Mouse (Mus musculus) heart, embryonic 13.5 days (tissue): ENCODE results near the gene Wnt6. TPM values are rescaled to one million over a fixed set of nuclear protein-coding genes. Genes with fewer than 3 reads are reported as not detected.

ENCODE experiments used
- ATAC-seq: fragments of 200-750 bp; cut with Nextera tagmentation; 2 replicates; pipeline ENCODE4 v1.8.0; 2017; ENCODE audit warnings: moderate TSS enrichment; ENCODE audit not compliant: insufficient number of reproducible peaks, low FRiP score, low TSS enrichment; ENCODE audit errors: extremely low read depth
- H3K27ac ChIP-seq: fragments of 300-500 bp; sonication (generic); replicated peaks from 2 replicates; pipeline ENCODE4 v1.5.1; 2015; ENCODE audit warnings: moderate library complexity, mild to moderate bottlenecking, inconsistent platforms
- H3K27me3 ChIP-seq: fragments of 300-500 bp; sonication (generic); replicated peaks from 2 replicates; pipeline ENCODE4 v1.6.1; 2015; ENCODE audit warnings: mild to moderate bottlenecking, inconsistent platforms
- H3K36me3 ChIP-seq: fragments of 300-500 bp; sonication (generic); 2 replicates; pipeline ENCODE4 v1.6.1; 2015; ENCODE audit warnings: mild to moderate bottlenecking, inconsistent platforms
- H3K4me1 ChIP-seq: fragments of 300-500 bp; sonication (generic); 2 replicates; pipeline ENCODE4 v1.6.1; 2015; ENCODE audit warnings: inconsistent platforms
- H3K4me2 ChIP-seq: fragments of 300-500 bp; sonication (generic); 2 replicates; pipeline ENCODE4 v1.6.1; 2015; ENCODE audit warnings: inconsistent platforms, mild to moderate bottlenecking, moderate library complexity
- H3K4me3 ChIP-seq: fragments of 300-500 bp; sonication (generic); 2 replicates; pipeline ENCODE4 v1.5.1; 2015; ENCODE audit warnings: moderate library complexity, mild to moderate bottlenecking, inconsistent platforms
- H3K9ac ChIP-seq: fragments of 300-500 bp; sonication (generic); 2 replicates; pipeline ENCODE4 v1.6.1; 2015; ENCODE audit warnings: inconsistent platforms, mild to moderate bottlenecking, moderate library complexity
- H3K9me3 ChIP-seq: fragments of 300-500 bp; sonication (generic); 2 replicates; pipeline ENCODE4 v1.6.1; 2016; ENCODE audit warnings: inconsistent platforms
- WGBS: fragments of 180-500 bp; shearing (Covaris S2); methylation state at CpG from one replicate; pipeline ENCODE4 v1.1.7; 2015; ENCODE audit warnings: mixed read lengths; 5-methylcytosine and 5-hydroxymethylcytosine counted together
- polyA plus RNA-seq: library from polyadenylated mRNA; unstranded; fragments of >200 nt; fragmentation: Nextera tagmentation; extraction: Ambion mirVana; gene quantifications from 2 replicates; pipeline ENCODE4 v1.2.1, GENCODE M21; 2015

Gene Wnt6
- polyA plus RNA-seq: 0.31 and 0.36 TPM in 2 replicates

DNA sequence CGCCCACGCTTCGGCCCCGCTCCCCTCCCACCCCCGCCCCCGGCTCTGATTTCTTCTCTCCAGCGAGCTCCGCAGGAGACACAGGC, at the start of gene Wnt6:
TSS of gene Wnt6 (plus strand) at position 48 of the 86 bp plus-strand sequence.
- Histone ChIP-seq H3K27ac (no peak within 1 kb of the TSS), H3K4me3 (peak within 1 kb of the TSS; percentile 58), H3K4me1 (peaks cover 47% of the 10 kb centered on the region), H3K36me3 (no peaks in the 10 kb centered on the region), H3K9me3 (no peaks in the 10 kb centered on the region), H3K27me3 (peaks cover 97% of the 10 kb centered on the region), H3K4me2 (peak within 1 kb of the TSS; percentile 90), H3K9ac (peak within 1 kb of the TSS; percentile 77)
- 0% methylated on average over 3 of the region's 8 CpGs for WGBS
- ATAC-seq: no peak

DNA sequence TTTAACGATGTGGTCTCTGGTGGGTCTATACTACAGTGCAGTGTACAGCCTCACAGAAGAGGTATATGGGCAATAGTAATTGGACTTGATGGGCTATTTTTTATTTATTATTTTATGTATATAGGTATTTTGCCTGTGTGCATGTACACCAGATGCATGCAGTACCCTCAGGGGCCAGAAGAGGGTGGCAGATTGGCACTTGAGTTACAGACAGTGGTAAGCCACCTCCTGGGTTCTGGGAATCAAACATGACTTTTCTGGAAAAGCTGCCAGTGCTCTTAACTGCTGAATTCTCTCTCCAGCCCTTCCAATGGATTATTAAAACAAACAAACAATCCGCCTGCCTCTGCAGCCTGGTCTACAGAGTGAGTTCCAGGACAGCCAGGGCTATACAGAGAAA, 47.9 kb upstream of the Wnt6 start:
- Histone ChIP-seq H3K4me1 (peaks cover 10% of the 10 kb centered on the region; the same call in 1 of the 2 replicates), H3K27me3 (no peaks in the 10 kb centered on the region), H3K36me3 (no peaks in the 10 kb centered on the region), H3K27ac (no peak overlapping the region), H3K4me2 (no peak overlapping the region), H3K9ac (no peak overlapping the region), H3K4me3 (no peak overlapping the region), H3K9me3 (no peaks in the 10 kb centered on the region)
- 69% methylated on average over 2 of the region's 2 CpGs for WGBS
- no peak for ATAC-seq

DNA sequence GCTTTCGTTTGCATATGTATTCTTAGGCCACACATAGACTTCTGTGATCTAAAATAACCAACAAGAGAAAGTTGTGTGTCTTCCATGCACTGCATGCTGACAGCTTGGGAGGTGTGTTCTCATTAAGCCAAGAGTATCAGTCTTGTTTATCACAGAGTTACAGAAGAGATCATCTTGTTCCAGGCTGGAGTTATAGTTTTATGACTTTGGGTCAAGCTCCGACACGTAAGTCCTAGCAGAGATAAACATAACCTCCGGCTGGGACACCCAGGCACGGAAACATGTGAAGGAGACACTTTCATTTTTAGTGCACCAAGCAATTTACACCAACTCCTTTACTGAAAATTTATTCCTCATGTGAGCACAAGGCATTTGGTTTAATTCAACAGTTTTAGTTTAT, 45.6 kb upstream of the Wnt6 start:
- H3K4me3 ChIP-seq: no peak overlapping the region
- no peak overlapping the region for H3K9ac ChIP-seq
- no peak for ATAC-seq
- no peaks in the 10 kb centered on the region for H3K9me3 ChIP-seq
- no peaks in the 10 kb centered on the region for H3K36me3 ChIP-seq
- WGBS: 60% methylated on average over 5 of the region's 5 CpGs
- peaks cover 10% of the 10 kb centered on the region; the same call in 1 of the 2 replicates for H3K4me1 ChIP-seq
- H3K27ac ChIP-seq: no peak overlapping the region
- H3K4me2 ChIP-seq: no peak overlapping the region
- no peaks in the 10 kb centered on the region for H3K27me3 ChIP-seq

DNA sequence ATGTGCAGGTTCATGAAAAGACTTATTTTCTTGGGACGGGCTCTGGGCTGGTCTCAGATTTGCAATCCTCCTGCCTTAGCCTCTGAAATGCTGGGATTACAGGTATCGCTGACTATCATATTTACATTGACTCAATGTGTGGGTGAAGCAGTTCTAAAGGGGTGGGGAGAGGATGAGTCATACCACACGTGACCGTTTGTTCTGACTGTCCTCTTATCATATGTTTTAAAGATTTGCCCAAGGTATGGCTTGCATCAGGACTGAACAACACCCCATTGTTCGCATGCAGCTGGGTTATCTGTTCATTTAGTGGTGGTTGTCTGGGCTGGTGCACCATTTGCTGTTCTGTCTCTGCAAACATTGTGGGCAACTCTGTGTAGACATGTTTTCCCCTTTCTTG, 45.0 kb upstream of the Wnt6 start:
- Histone ChIP-seq H3K9me3 (no peaks in the 10 kb centered on the region), H3K27me3 (no peaks in the 10 kb centered on the region), H3K9ac (no peak overlapping the region), H3K27ac (no peak overlapping the region), H3K4me3 (no peak overlapping the region), H3K4me2 (no peak overlapping the region), H3K36me3 (no peaks in the 10 kb centered on the region), H3K4me1 (peaks cover 10% of the 10 kb centered on the region; the same call in 1 of the 2 replicates)
- no peak for ATAC-seq
- 58% methylated on average over 5 of the region's 5 CpGs for WGBS

DNA sequence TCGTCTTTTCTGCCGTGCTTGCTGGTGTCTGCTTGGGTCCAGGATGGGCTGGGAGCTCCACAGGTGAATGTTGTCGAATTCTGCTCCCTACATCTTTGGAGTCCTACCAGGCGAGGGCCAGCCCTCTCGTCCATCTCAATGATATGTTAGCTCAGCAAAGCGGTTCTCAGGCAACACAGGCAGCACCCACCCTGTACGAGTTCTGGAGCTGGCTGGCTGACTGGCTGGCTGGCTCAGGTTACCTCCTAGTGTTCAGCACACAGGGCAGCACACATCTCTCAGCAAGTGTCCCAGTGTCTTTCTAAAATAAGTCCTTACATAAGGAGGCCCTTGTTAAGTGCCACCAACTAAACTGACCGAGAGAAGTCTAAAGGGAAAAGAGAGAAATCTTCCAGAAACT, 43.2 kb upstream of the Wnt6 start:
- ATAC-seq: no peak

DNA sequence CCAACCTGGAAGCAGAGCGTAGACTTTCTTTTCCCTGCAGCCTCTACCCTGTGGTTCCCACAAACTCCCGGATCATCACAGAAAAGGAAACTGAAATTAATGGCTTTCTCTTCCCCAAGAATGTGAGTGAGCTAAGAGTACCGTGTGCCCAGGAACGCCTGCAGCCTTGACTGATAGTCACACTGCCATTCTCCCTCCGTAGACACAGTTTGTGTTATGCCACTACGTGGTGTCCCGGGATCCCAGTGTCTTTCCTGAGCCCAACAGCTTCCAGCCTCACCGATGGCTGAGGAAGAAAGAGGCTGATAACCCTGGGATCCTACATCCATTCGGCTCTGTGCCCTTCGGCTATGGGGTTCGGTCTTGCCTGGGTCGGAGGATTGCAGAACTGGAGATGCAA, 34.7 kb upstream of the Wnt6 start:
- no peak for ATAC-seq
- H3K27ac ChIP-seq: no peak overlapping the region
- no peaks in the 10 kb centered on the region for H3K27me3 ChIP-seq
- no peaks in the 10 kb centered on the region for H3K9me3 ChIP-seq
- H3K4me1 ChIP-seq: no peaks in the 10 kb centered on the region
- H3K4me2 ChIP-seq: no peak overlapping the region
- H3K4me3 ChIP-seq: no peak overlapping the region
- H3K36me3 ChIP-seq: peaks cover 8% of the 10 kb centered on the region
- 83% methylated on average over 12 of the region's 12 CpGs for WGBS
- no peak overlapping the region for H3K9ac ChIP-seq

More for the DNA sequence above, 43.2 kb upstream of the Wnt6 start:
- Histone ChIP-seq H3K4me2 (no peak overlapping the region), H3K27ac (no peak overlapping the region), H3K4me3 (no peak overlapping the region), H3K36me3 (no peaks in the 10 kb centered on the region), H3K27me3 (no peaks in the 10 kb centered on the region), H3K9me3 (no peaks in the 10 kb centered on the region), H3K4me1 (peaks cover 10% of the 10 kb centered on the region; the same call in 1 of the 2 replicates), H3K9ac (no peak overlapping the region)
- 65% methylated on average over 8 of the region's 8 CpGs for WGBS

DNA sequence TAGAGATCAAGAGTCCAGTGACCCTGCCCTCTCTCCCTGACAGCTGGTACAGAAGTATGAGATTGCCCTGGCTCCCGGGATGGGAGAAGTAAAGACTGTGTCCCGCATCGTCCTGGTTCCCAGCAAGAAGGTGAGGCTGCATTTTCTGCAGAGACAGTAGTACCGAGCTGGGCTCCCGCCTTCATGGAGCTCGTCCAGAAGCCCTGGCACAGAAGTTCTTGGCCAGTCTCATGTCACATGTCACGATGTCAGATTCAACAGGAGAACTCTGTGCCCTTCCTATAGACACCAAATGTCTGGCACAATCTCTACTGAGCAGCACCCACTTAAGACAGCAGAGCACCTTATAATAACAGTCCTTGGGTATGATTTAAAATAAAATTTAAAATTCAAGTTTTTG, 34.2 kb upstream of the Wnt6 start:
- no peak for ATAC-seq
- no peak overlapping the region for H3K27ac ChIP-seq
- 73% methylated on average over 7 of the region's 7 CpGs for WGBS
- peaks cover 8% of the 10 kb centered on the region for H3K36me3 ChIP-seq
- no peak overlapping the region for H3K4me3 ChIP-seq
- no peaks in the 10 kb centered on the region for H3K27me3 ChIP-seq
- H3K4me1 ChIP-seq: no peaks in the 10 kb centered on the region
- H3K9me3 ChIP-seq: no peaks in the 10 kb centered on the region
- no peak overlapping the region for H3K9ac ChIP-seq
- H3K4me2 ChIP-seq: no peak overlapping the region

DNA sequence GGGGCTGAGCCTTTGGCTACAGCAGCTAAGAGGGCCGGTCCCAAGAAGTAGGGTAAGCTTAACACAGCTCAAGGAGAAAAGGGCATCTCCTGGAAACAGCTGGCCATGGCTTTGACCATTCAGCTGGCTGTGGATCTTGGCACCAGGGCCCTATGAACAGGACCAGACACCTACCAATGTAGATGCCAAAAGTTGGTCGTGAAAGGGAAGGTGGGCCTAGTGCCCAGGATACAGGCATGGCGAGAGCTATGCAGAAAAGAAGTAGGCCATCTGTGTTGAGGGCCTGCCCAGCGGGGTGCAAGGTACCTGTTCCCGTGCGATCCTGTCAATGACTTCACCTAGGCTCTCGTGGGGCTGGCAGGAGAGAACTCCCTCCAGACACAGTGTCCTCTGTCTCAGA, 30.8 kb upstream of the Wnt6 start:
- Histone ChIP-seq H3K4me1 (0 out of 2 replicates have a peak, but pooled peaks cover under 1% of the 10 kb centered on the region), H3K9ac (no peak overlapping the region), H3K9me3 (no peaks in the 10 kb centered on the region), H3K4me2 (no peak overlapping the region), H3K4me3 (no peak overlapping the region), H3K27me3 (no peaks in the 10 kb centered on the region), H3K27ac (no peak overlapping the region), H3K36me3 (peaks cover 8% of the 10 kb centered on the region)
- ATAC-seq: no peak
- 74% methylated on average over 7 of the region's 7 CpGs for WGBS

DNA sequence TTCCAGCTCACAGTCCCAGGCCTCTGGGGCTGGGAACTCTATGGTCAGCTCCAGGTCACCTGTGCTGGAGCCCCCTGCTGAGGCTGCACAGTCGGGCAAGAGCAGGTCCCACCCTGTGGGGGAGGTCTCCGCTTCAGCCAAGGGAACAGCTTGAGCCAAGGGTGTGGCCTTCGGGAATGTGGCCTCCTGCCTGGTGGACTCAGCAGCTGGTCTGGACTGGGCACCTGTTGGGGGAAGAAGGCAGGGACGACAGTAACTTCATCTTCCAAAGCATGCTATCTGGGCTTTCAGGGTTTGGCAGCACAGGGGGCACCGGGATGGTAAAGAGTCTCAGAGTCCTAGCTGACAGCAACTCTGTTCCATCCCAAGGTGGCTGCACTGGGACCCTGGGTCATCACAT, 24.4 kb upstream of the Wnt6 start:
- Histone ChIP-seq H3K9me3 (no peaks in the 10 kb centered on the region), H3K36me3 (no peaks in the 10 kb centered on the region), H3K4me2 (peak overlapping the region; percentile 69), H3K27me3 (peaks cover 3% of the 10 kb centered on the region), H3K4me1 (peaks cover 38% of the 10 kb centered on the region), H3K4me3 (no peak overlapping the region), H3K27ac (no peak overlapping the region), H3K9ac (no peak overlapping the region)
- ATAC-seq: no peak
- 67% methylated on average over 5 of the region's 5 CpGs for WGBS

DNA sequence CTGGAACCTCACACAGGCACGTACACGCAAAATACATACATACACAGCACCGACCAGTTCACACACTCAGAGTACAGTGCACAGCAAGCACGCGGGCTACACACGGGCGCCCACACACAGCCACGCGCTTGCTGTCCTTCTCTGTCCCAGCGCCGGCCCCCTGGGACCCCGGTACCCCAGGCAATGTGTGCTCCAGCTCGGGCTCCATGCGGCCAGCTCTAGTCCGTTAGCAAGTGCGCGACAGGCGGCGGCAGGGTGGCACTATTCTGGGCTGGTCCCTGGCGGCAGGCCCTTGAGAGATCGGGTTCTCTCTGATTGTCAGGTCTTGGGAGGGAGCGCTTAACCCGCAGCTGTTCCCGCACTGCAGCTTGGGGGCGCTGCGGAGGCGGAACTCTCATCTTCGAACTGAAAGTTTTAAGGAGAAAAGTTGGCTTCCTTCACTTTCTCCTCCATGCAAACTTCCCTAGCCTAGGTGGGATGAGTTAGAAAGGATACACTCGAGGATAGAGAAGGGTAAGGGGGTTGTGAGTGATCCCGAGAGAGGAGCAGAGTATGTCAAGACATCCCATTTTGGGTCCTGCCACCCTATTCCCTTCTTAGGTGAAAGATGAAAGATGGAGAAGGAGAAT, 22.9 kb upstream of the Wnt6 start, which contains the start of gene Prkag3:
TSS of gene Prkag3 (minus strand) at position 579 of the 629 bp plus-strand sequence.
- Histone ChIP-seq H3K27ac (peak within 1 kb of the TSS; percentile 88), H3K27me3 (peaks cover 3% of the 10 kb centered on the region)

DNA sequence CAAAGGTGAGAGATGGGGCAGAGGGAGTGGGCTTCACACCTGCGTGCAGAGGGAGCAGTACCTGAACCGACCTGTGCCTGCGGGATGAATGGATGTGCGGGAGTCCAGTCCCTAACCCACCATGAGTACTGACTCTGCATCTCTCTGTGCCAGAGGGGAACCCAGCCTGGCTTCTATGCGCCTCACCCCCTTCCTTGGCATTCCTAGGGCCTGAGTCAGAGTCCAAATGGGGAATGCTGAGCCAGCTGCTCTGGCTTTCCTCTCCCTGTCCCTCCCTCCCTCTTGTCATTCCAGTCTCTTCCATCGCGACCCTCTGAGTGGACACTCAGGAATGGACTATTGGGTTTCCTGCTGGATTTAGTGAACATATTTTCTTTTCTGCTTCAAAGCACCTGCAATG, 22.4 kb upstream of the Wnt6 start:
- WGBS: 27% methylated on average over 7 of the region's 7 CpGs
- peak overlapping the region; percentile 51 for H3K4me3 ChIP-seq
- H3K36me3 ChIP-seq: no peaks in the 10 kb centered on the region
- H3K9ac ChIP-seq: peak overlapping the region; percentile 78
- ATAC-seq: peak; percentile 39; the same call in 1 of the 2 replicates
- H3K4me1 ChIP-seq: peaks cover 38% of the 10 kb centered on the region
- H3K4me2 ChIP-seq: peak overlapping the region; percentile 69
- peak overlapping the region; percentile 88 for H3K27ac ChIP-seq
- H3K27me3 ChIP-seq: peaks cover 3% of the 10 kb centered on the region
- no peaks in the 10 kb centered on the region for H3K9me3 ChIP-seq

More for the DNA sequence above, 22.9 kb upstream of the Wnt6 start, which contains the start of gene Prkag3:
- H3K4me1 ChIP-seq: peaks cover 38% of the 10 kb centered on the region
- peak within 1 kb of the TSS; percentile 78 for H3K9ac ChIP-seq
- H3K4me3 ChIP-seq: peak within 1 kb of the TSS; percentile 51
- peak within 1 kb of the TSS; percentile 69 for H3K4me2 ChIP-seq
- no peaks in the 10 kb centered on the region for H3K36me3 ChIP-seq
- WGBS: 6% methylated on average over 30 of the region's 30 CpGs
- H3K9me3 ChIP-seq: no peaks in the 10 kb centered on the region
- 0 out of 2 replicates have a peak, but pooled peaks have one; percentile 28 for ATAC-seq

DNA sequence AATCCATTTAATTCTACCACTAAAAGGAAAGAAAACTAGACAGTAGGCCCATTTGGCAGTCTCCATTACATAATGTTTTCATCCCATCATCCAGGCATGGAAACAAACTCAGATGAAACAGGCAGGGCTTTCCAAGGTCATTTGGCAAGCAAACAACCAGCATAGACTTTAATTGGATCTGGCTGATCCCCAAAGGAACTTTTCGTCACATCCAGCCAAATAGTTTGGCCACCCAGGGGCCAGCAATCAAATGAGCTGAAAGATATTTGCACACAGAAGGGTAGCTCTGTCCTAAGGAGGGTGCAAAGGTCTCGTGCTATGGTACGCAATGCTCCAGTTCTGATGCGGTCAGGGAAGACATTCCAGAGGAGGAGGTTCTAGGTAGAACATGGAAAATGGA, 21.0 kb upstream of the Wnt6 start:
- H3K4me1 ChIP-seq: peaks cover 38% of the 10 kb centered on the region
- no peaks in the 10 kb centered on the region for H3K36me3 ChIP-seq
- no peak for ATAC-seq
- H3K27me3 ChIP-seq: peaks cover 3% of the 10 kb centered on the region
- H3K27ac ChIP-seq: no peak overlapping the region
- 82% methylated on average over 4 of the region's 4 CpGs for WGBS
- no peaks in the 10 kb centered on the region for H3K9me3 ChIP-seq
- H3K9ac ChIP-seq: no peak overlapping the region
- H3K4me3 ChIP-seq: no peak overlapping the region
- H3K4me2 ChIP-seq: no peak overlapping the region
